Mouse (Mus musculus) telencephalon, adult 2 months (tissue): ENCODE measurements around the gene Acox2.

Experiments
- DNase-seq: peaks from one replicate; pipeline ENCODE4 v3.0.0-alpha.2; 2011; ENCODE audit warnings: low read depth, low spot score

Acox2 gene

GRCm38 (mm10) chr14:8214299-8215207, 44.6 kb downstream of the Acox2 start:
- DNase-seq = no peak

GRCm38 (mm10) chr14:8213803-8214224, 45.3 kb downstream of the Acox2 start, which contains the start of gene Kctd6:
Gene Kctd6, plus strand, starts transcription at chr14:8214140.
- peak; percentile 93 for DNase-seq

GRCm38 (mm10) chr14:8212996-8213395, 46.2 kb downstream of the Acox2 start:
- DNase-seq = no peak

- no peak for DNase-seq
Observed at GRCm38 (mm10) chr14:8209896-8210295, 49.3 kb downstream of the Acox2 start.

GRCm38 (mm10) chr14:8208876-8209275, 50.3 kb downstream of the Acox2 start:
- DNase-seq = peak; percentile 91

GRCm38 (mm10) chr14:8207543-8207942, 51.6 kb downstream of the Acox2 start:
- no peak for DNase-seq

GRCm38 (mm10) chr14:8207105-8207504, 52.0 kb downstream of the Acox2 start:
- no peak for DNase-seq

GRCm38 (mm10) chr14:8206179-8206910, 52.8 kb downstream of the Acox2 start:
- no peak for DNase-seq

GRCm38 (mm10) chr14:8201715-8202114, 57.4 kb downstream of the Acox2 start:
- no peak for DNase-seq

- DNase-seq = no peak
Observed at GRCm38 (mm10) chr14:8200769-8201168, 58.4 kb downstream of the Acox2 start.

- DNase-seq = no peak
Observed at GRCm38 (mm10) chr14:8192727-8193126, 66.4 kb downstream of the Acox2 start.

GRCm38 (mm10) chr14:8191331-8191965, 67.7 kb downstream of the Acox2 start:
- no peak for DNase-seq

- no peak for DNase-seq
Observed at GRCm38 (mm10) chr14:8190556-8190955, 68.6 kb downstream of the Acox2 start.

- DNase-seq = peak; percentile 96
Observed at GRCm38 (mm10) chr14:8186278-8187045, 72.7 kb downstream of the Acox2 start.

GRCm38 (mm10) chr14:8183330-8183729, 75.8 kb downstream of the Acox2 start:
- DNase-seq = no peak

- DNase-seq = no peak
Observed at GRCm38 (mm10) chr14:8180371-8181035, 78.7 kb downstream of the Acox2 start.

GRCm38 (mm10) chr14:8176251-8176650, 82.9 kb downstream of the Acox2 start:
- no peak for DNase-seq
